Mouse (Mus musculus) bone marrow macrophage, adult 2 months (primary cell): ENCODE data around the gene Fbxl19.

ENCODE experiments used
- CTCF ChIP-seq: IDR thresholded peaks from 2 replicates; pipeline ENCODE4 v1.5.1; 2012; ENCODE audit warnings: low read depth, mild to moderate bottlenecking, low read length, moderate library complexity
- POLR2A ChIP-seq: IDR thresholded peaks from 2 replicates; pipeline ENCODE4 v1.6.1; 2012; ENCODE audit warnings: mild to moderate bottlenecking, low read depth, low read length, borderline replicate concordance

GRCm38 (mm10) chr7:127797076-127797845 lies 52.9 kb downstream of the Fbxl19 start:
- TF ChIP-seq CTCF: no peak
- no peak for TF ChIP-seq POLR2A
